Mouse (Mus musculus): ENCODE results near the gene Rgp1. TPM values are rescaled to one million over a fixed set of nuclear protein-coding genes. Genes with fewer than 3 reads are reported as not detected.
"Not testable (repeated sequence)": the region's sequence is repeated elsewhere in the genome, so short reads cannot be mapped to it uniquely, and the experiment has no call there.

The Rgp1 gene
- polyA plus RNA-seq, 1 experiment from 2014 or later, result 31.9 TPM

- DNase-seq (no peak), ATAC-seq (ENCODE audit: insufficient read depth) (no peak)
- Histone ChIP-seq H3K4me3 (ENCODE audit: low read depth, low read length) (no peak overlapping the region), H3K9ac (no peak overlapping the region), H3K27ac (ENCODE audit: low read depth) (no peak overlapping the region), H3K27me3 (ENCODE audit: insufficient read depth, low read length) (no peaks in the 10 kb centered on the region), H3K4me1 (ENCODE audit: insufficient read depth) (no peaks in the 10 kb centered on the region), H3K4me2 (no peak overlapping the region), H3K9me3 (ENCODE audit: low read depth, low read length) (no peaks in the 10 kb centered on the region), H3K36me3 (ENCODE audit: insufficient read depth) (peaks cover 100% of the 10 kb centered on the region)
- WGBS, result 91% methylated on average over 12 of the region's 12 CpGs
- TF ChIP-seq CTCF (IDR thresholded peaks at IDR 0.05; ENCODE audit: low read depth), result no peak
Observed at GRCm38 (mm10) chr4:43546375-43547047, 32.0 kb upstream of the Rgp1 start.

- Histone ChIP-seq H3K4me3 (ENCODE audit: low read depth, low read length) (no peak overlapping the region), H3K4me1 (ENCODE audit: insufficient read depth) (no peaks in the 10 kb centered on the region), H3K9me3 (ENCODE audit: low read depth, low read length) (no peaks in the 10 kb centered on the region), H3K27me3 (ENCODE audit: insufficient read depth, low read length) (no peaks in the 10 kb centered on the region), H3K4me2 (no peak overlapping the region), H3K36me3 (ENCODE audit: insufficient read depth) (peaks cover 100% of the 10 kb centered on the region), H3K27ac (ENCODE audit: low read depth) (no peak overlapping the region), H3K9ac (no peak overlapping the region)
- no peak for TF ChIP-seq CTCF (IDR thresholded peaks at IDR 0.05; ENCODE audit: low read depth)
- DNase-seq (no peak), ATAC-seq (ENCODE audit: insufficient read depth) (no peak)
- WGBS, result 92% methylated on average over 8 of the region's 8 CpGs
Observed at GRCm38 (mm10) chr4:43547160-43547559, 31.4 kb upstream of the Rgp1 start.

GRCm38 (mm10) chr4:43549055-43549454 lies 29.5 kb upstream of the Rgp1 start:
- Histone ChIP-seq H3K9me3 (ENCODE audit: low read depth, low read length) (no peaks in the 10 kb centered on the region), H3K27me3 (ENCODE audit: insufficient read depth, low read length) (no peaks in the 10 kb centered on the region), H3K36me3 (ENCODE audit: insufficient read depth) (peaks cover 100% of the 10 kb centered on the region), H3K4me2 (no peak overlapping the region), H3K9ac (no peak overlapping the region), H3K4me3 (ENCODE audit: low read depth, low read length) (no peak overlapping the region), H3K27ac (ENCODE audit: low read depth) (no peak overlapping the region), H3K4me1 (ENCODE audit: insufficient read depth) (no peaks in the 10 kb centered on the region)
- ATAC-seq (ENCODE audit: insufficient read depth) (no peak), DNase-seq (no peak)
- 90% methylated on average over 12 of the region's 12 CpGs for WGBS
- no peak for TF ChIP-seq CTCF (IDR thresholded peaks at IDR 0.05; ENCODE audit: low read depth)

GRCm38 (mm10) chr4:43551854-43552253 lies 26.7 kb upstream of the Rgp1 start:
- not testable (repeated sequence) for DNase-seq; H3K9ac ChIP-seq; H3K4me2 ChIP-seq; H3K9me3 ChIP-seq (ENCODE audit: low read depth, low read length); ATAC-seq (ENCODE audit: insufficient read depth); H3K4me1 ChIP-seq (ENCODE audit: insufficient read depth); H3K4me3 ChIP-seq (ENCODE audit: low read depth, low read length); H3K27me3 ChIP-seq (ENCODE audit: insufficient read depth, low read length); H3K27ac ChIP-seq (ENCODE audit: low read depth)
- H3K36me3 ChIP-seq (ENCODE audit: insufficient read depth), result peaks cover 100% of the 10 kb centered on the region
- WGBS, result 80% methylated on average over 6 of the region's 6 CpGs

GRCm38 (mm10) chr4:43552437-43552836 lies 26.1 kb upstream of the Rgp1 start:
- no peak overlapping the region for H3K4me3 ChIP-seq (ENCODE audit: low read depth, low read length)
- H3K4me2 ChIP-seq, result no peak overlapping the region
- H3K9me3 ChIP-seq (ENCODE audit: low read depth, low read length), result no peaks in the 10 kb centered on the region
- no peak for DNase-seq
- no peak overlapping the region for H3K9ac ChIP-seq
- 97% methylated on average over 5 of the region's 5 CpGs for WGBS
- H3K36me3 ChIP-seq (ENCODE audit: insufficient read depth), result peaks cover 94% of the 10 kb centered on the region
- no peak for TF ChIP-seq CTCF (IDR thresholded peaks at IDR 0.05; ENCODE audit: low read depth)
- no peaks in the 10 kb centered on the region for H3K27me3 ChIP-seq (ENCODE audit: insufficient read depth, low read length)
- no peak for ATAC-seq (ENCODE audit: insufficient read depth)
- H3K4me1 ChIP-seq (ENCODE audit: insufficient read depth), result peaks cover 1% of the 10 kb centered on the region; the same call in 1 of the 2 replicates
- H3K27ac ChIP-seq (ENCODE audit: low read depth), result no peak overlapping the region

- Histone ChIP-seq H3K9me3 (ENCODE audit: low read depth, low read length) (no peaks in the 10 kb centered on the region), H3K9ac (no peak overlapping the region), H3K36me3 (ENCODE audit: insufficient read depth) (peaks cover 80% of the 10 kb centered on the region), H3K4me2 (no peak overlapping the region), H3K27me3 (ENCODE audit: insufficient read depth, low read length) (no peaks in the 10 kb centered on the region), H3K4me3 (ENCODE audit: low read depth, low read length) (no peak overlapping the region), H3K27ac (ENCODE audit: low read depth) (no peak overlapping the region), H3K4me1 (ENCODE audit: insufficient read depth) (peaks cover 15% of the 10 kb centered on the region)
- ATAC-seq (ENCODE audit: insufficient read depth) (no peak), DNase-seq (no peak)
- TF ChIP-seq CTCF (IDR thresholded peaks at IDR 0.05; ENCODE audit: low read depth), result no peak
Observed at GRCm38 (mm10) chr4:43553891-43554290, 24.6 kb upstream of the Rgp1 start.

GRCm38 (mm10) chr4:43555926-43556325 lies 22.6 kb upstream of the Rgp1 start:
- TF ChIP-seq CTCF (IDR thresholded peaks at IDR 0.05; ENCODE audit: low read depth), result no peak
- H3K36me3 ChIP-seq (ENCODE audit: insufficient read depth), result peaks cover 59% of the 10 kb centered on the region
- 95% methylated on average over 7 of the region's 7 CpGs for WGBS

More at GRCm38 (mm10) chr4:43555926-43556325, 22.6 kb upstream of the Rgp1 start:
- DNase-seq (no peak), ATAC-seq (ENCODE audit: insufficient read depth) (no peak)
- Histone ChIP-seq H3K9me3 (ENCODE audit: low read depth, low read length) (no peaks in the 10 kb centered on the region), H3K27ac (ENCODE audit: low read depth) (no peak overlapping the region), H3K27me3 (ENCODE audit: insufficient read depth, low read length) (no peaks in the 10 kb centered on the region), H3K4me2 (no peak overlapping the region), H3K4me1 (ENCODE audit: insufficient read depth) (peaks cover 34% of the 10 kb centered on the region), H3K4me3 (ENCODE audit: low read depth, low read length) (no peak overlapping the region), H3K9ac (no peak overlapping the region)
